Comparison of ENCODE assay signal across 9 mouse cellular contexts in genomic region chr15:85480630-85481029, GRCm38 (mm10). TPM values are rescaled to one million over a fixed set of nuclear protein-coding genes. Genes with fewer than 3 reads are reported as not detected.
DNase-seq lines count a peak whose midpoint lies in the region; ATAC-seq and TF ChIP-seq lines count a peak whose summit lies in the region.
"Had no signal": no experiment of that assay in that cellular context is flagged by ENCODE, and none has a peak within 500 bp of the region (broad histone marks: within the 10 kb centered on the region; RNA-seq: fewer than 3 reads in every experiment).

No protein-coding gene starts in this region.

- H3K4me2 ChIP-seq in heart, embryonic 12.5 days, result no peak overlapping the region
- no peak overlapping the region for H3K4me2 ChIP-seq in liver, embryonic 14.5 days (ENCODE audit: low read depth)
- H3K4me2 ChIP-seq in stomach, postnatal 0 days (replicated peaks; ENCODE audit: low read depth), result no peak overlapping the region

- TF ChIP-seq EP300 in heart, adult 2 months (IDR thresholded peaks at IDR 0.05; ENCODE audit: insufficient read depth, low read depth, low read length), result no peak
- TF ChIP-seq EP300 in liver, embryonic 14.5 days (IDR thresholded peaks at IDR 0.05; ENCODE audit: low read depth), result no peak
- TF ChIP-seq EP300 in stomach, postnatal 0 days (optimal IDR thresholded peaks at IDR 0.05), result no peak

- H3K27me3 ChIP-seq in heart, adult 2 months (ENCODE audit: control insufficient read depth, insufficient read depth, low read length), result no peaks in the 10 kb centered on the region
- H3K27me3 ChIP-seq in heart, embryonic 12.5 days (replicated peaks), result peaks cover 57% of the 10 kb centered on the region
- peaks cover 57% of the 10 kb centered on the region for H3K27me3 ChIP-seq in forebrain, embryonic 10.5 days (ENCODE audit: poor library complexity, severe bottlenecking)
- no peaks in the 10 kb centered on the region for H3K27me3 ChIP-seq in liver, embryonic 14.5 days (ENCODE audit: control insufficient read depth, insufficient read depth, low read length)
- no peaks in the 10 kb centered on the region for H3K27me3 ChIP-seq in stomach, postnatal 0 days (ENCODE audit: control insufficient read depth, insufficient read depth, low read length)

- no peak overlapping the region for H3K27ac ChIP-seq in heart, adult 2 months
- no peak overlapping the region for H3K27ac ChIP-seq in heart, embryonic 12.5 days (ENCODE audit: poor library complexity, severe bottlenecking)
- H3K27ac ChIP-seq in forebrain, embryonic 10.5 days, result peak overlapping the region; percentile 77
- H3K27ac ChIP-seq in liver, embryonic 14.5 days, result no peak overlapping the region
- peak overlapping the region; percentile 63 for H3K27ac ChIP-seq in stomach, postnatal 0 days (replicated peaks)

- H3K79me2 ChIP-seq in heart, adult 2 months (replicated peaks; ENCODE audit: control insufficient read depth, insufficient read depth, low read length), result no peaks in the 10 kb centered on the region

- peak; percentile 59 for TF ChIP-seq CTCF in heart, adult 2 months (IDR thresholded peaks at IDR 0.05)
- peak; percentile 45; the same call in 1 of the 2 replicates for TF ChIP-seq CTCF in liver, embryonic 14.5 days (IDR thresholded peaks at IDR 0.05; ENCODE audit: low read depth)
- TF ChIP-seq CTCF in stomach, postnatal 0 days (IDR thresholded peaks at IDR 0.05; ENCODE audit: low read depth), result peak; percentile 69

- no peaks in the 10 kb centered on the region for H3K4me1 ChIP-seq in heart, adult 2 months (ENCODE audit: control insufficient read depth, insufficient read depth, low read length)
- no peaks in the 10 kb centered on the region for H3K4me1 ChIP-seq in heart, embryonic 12.5 days (replicated peaks)
- peaks cover 62% of the 10 kb centered on the region for H3K4me1 ChIP-seq in forebrain, embryonic 10.5 days
- H3K4me1 ChIP-seq in liver, embryonic 14.5 days (replicated peaks; ENCODE audit: control insufficient read depth in 2 of 2, insufficient read depth in 2 of 2, low read length in 1 of 2), result no peaks in the 10 kb centered on the region
- no peaks in the 10 kb centered on the region for H3K4me1 ChIP-seq in stomach, postnatal 0 days (replicated peaks; ENCODE audit: control insufficient read depth, insufficient read depth)

- 38% methylated on average over 3 of the region's 3 CpGs for WGBS in heart, adult 2 months
- WGBS in heart, embryonic 12.5 days, result 34% methylated on average over 3 of the region's 3 CpGs
- WGBS in forebrain, embryonic 10.5 days, result 28% methylated on average over 3 of the region's 3 CpGs
- WGBS in liver, embryonic 14.5 days (ENCODE audit: insufficient replicate concordance), result 27% methylated on average over 3 of the region's 3 CpGs
- 28% methylated on average over 3 of the region's 3 CpGs for WGBS in stomach, postnatal 0 days

- no peak for TF ChIP-seq POLR2A in heart, adult 2 months (IDR thresholded peaks at IDR 0.05; ENCODE audit: insufficient read depth, low read depth, low read length)

- no peak overlapping the region for H3K9ac ChIP-seq in heart, adult 2 months (ENCODE audit: low read depth, low read length)
- H3K9ac ChIP-seq in heart, embryonic 12.5 days, result no peak overlapping the region
- H3K9ac ChIP-seq in liver, embryonic 14.5 days (replicated peaks), result no peak overlapping the region
- H3K9ac ChIP-seq in stomach, postnatal 0 days (ENCODE audit: low read length), result no peak overlapping the region

- no peaks in the 10 kb centered on the region for H3K9me3 ChIP-seq in heart, embryonic 12.5 days (replicated peaks)
- H3K9me3 ChIP-seq in forebrain, embryonic 10.5 days, result peaks cover 3% of the 10 kb centered on the region; the same call in 1 of the 2 replicates
- no peaks in the 10 kb centered on the region for H3K9me3 ChIP-seq in liver, embryonic 14.5 days (ENCODE audit: control insufficient read depth, low read length)
- H3K9me3 ChIP-seq in stomach, postnatal 0 days (ENCODE audit: control insufficient read depth, low read length), result no peaks in the 10 kb centered on the region

- H3K4me3 ChIP-seq in heart, adult 2 months, result no peak overlapping the region
- H3K4me3 ChIP-seq in heart, embryonic 12.5 days, result no peak overlapping the region
- H3K4me3 ChIP-seq in forebrain, embryonic 10.5 days, result no peak overlapping the region
- no peak overlapping the region for H3K4me3 ChIP-seq in liver, embryonic 14.5 days (ENCODE audit: insufficient read depth in 1 of 2, low read depth in 2 of 2, low read length in 2 of 2)
- H3K4me3 ChIP-seq in stomach, postnatal 0 days (ENCODE audit: low read depth, low read length), result no peak overlapping the region

- intact Hi-C loops in heart, adult 2 months (cut with DNase I), result no loop called here

- no peaks in the 10 kb centered on the region for H3K36me3 ChIP-seq in heart, adult 2 months (ENCODE audit: control insufficient read depth, insufficient read depth, low read length)
- H3K36me3 ChIP-seq in heart, embryonic 12.5 days, result no peaks in the 10 kb centered on the region
- H3K36me3 ChIP-seq in forebrain, embryonic 10.5 days (replicated peaks), result peaks cover 2% of the 10 kb centered on the region
- H3K36me3 ChIP-seq in liver, embryonic 14.5 days (replicated peaks; ENCODE audit: control insufficient read depth, insufficient read depth, low read depth), result no peaks in the 10 kb centered on the region
- H3K36me3 ChIP-seq in stomach, postnatal 0 days (ENCODE audit: control insufficient read depth, insufficient read depth, low read length), result no peaks in the 10 kb centered on the region

- no peak for DNase-seq in heart, adult 2 months
- peak; percentile 59 for DNase-seq in NIH3T3 (ENCODE audit: low read depth)
- DNase-seq in forebrain, embryonic 10.5 days (ENCODE audit: extremely low spot score, low spot score), result no peak
- no peak for DNase-seq in liver, embryonic 14.5 days (ENCODE audit: low read depth in 3 of 3, low spot score in 3 of 3)
- DNase-seq in stomach, postnatal 0 days (ENCODE audit: low spot score), result peak; percentile 63
- no peak for DNase-seq in spleen, postnatal 10 days (ENCODE audit: low spot score in 2 of 2)
- no peak for DNase-seq in layer of hippocampus, postnatal 25 days (ENCODE audit: extremely low spot score in 1 of 2, low spot score in 1 of 2)

- ATAC-seq in heart, embryonic 12.5 days (ENCODE audit: insufficient number of reproducible peaks, low FRiP score), result no peak; the same call in 1 of the 2 replicates
- no peak for ATAC-seq in liver, embryonic 14.5 days (ENCODE audit: insufficient read depth)
- ATAC-seq in stomach, postnatal 0 days (ENCODE audit: low FRiP score, low TSS enrichment), result peak; percentile 48; the same call in 1 of the 2 replicates

RNA-seq across cellular contexts. Expression of gene 7530416G11Rik, which starts 22.4 kb away (rescaled TPM):
- total RNA-seq in heart, adult 2 months (2021), result not detected
- not detected in 2 replicates for polyA plus RNA-seq in heart, adult 2 months (2012; rRNA removed)
- polyA plus RNA-seq in heart, embryonic 12.5 days (2016; fragmentation: Nextera tagmentation; extraction: Ambion mirVana), result not detected in 2 replicates
- not detected in 2 replicates for polyA plus RNA-seq in forebrain, embryonic 10.5 days (2016; fragmentation: Nextera tagmentation; extraction: Ambion mirVana)
- not detected in 2 replicates for polyA plus RNA-seq in liver, embryonic 14.5 days (2012; rRNA removed)
- polyA plus RNA-seq in liver, embryonic 14.5 days (2014; fragmentation: Nextera tagmentation; extraction: Ambion mirVana), result not detected in 2 replicates
- polyA plus RNA-seq in stomach, postnatal 0 days (2015; fragmentation: Nextera tagmentation; extraction: Ambion mirVana), result not detected in 2 replicates
- total RNA-seq in layer of hippocampus, postnatal 25 days (2021), result not detected
- polyA plus RNA-seq: large intestine, adult 2 months had no signal

Comparison
In these comparisons a context has a peak if more than half of its experiments do, and no peak if none do; other contexts are left out.
1. DNase-seq: peak in NIH3T3 (single experiment) and stomach, postnatal 0 days (single experiment); none in heart, adult 2 months (0 of 2), forebrain, embryonic 10.5 days (single experiment), liver, embryonic 14.5 days (0 of 3), spleen, postnatal 10 days (0 of 2) and layer of hippocampus, postnatal 25 days (0 of 2).
2. H3K27ac ChIP-seq: peak in forebrain, embryonic 10.5 days (single experiment) and stomach, postnatal 0 days (single experiment); none in heart, adult 2 months (single experiment), heart, embryonic 12.5 days (single experiment) and liver, embryonic 14.5 days (single experiment).
3. Peak in every context shown above with its lines, with median percentiles within 50 percentile points of each other: CTCF ChIP-seq.